Mouse (Mus musculus) adrenal gland (tissue): ENCODE measurements at regions not wholly inside any gene's neighbourhood (a gene's known extent, or its start where the extent isn't known, plus 50 kb on each side); places are given as distances from the start of the nearest gene placed in this dataset.
"Not testable (repeated sequence)": the region's sequence is repeated elsewhere in the genome, so short reads cannot be mapped to it uniquely, and the experiment has no call there.

Experiments
- intact Hi-C: fragments of 180-260 bp; cut with DNase I; formaldehyde crosslinking; loops from one replicate; pipeline ENCODE4 v1.15.1; 2025

DNA sequence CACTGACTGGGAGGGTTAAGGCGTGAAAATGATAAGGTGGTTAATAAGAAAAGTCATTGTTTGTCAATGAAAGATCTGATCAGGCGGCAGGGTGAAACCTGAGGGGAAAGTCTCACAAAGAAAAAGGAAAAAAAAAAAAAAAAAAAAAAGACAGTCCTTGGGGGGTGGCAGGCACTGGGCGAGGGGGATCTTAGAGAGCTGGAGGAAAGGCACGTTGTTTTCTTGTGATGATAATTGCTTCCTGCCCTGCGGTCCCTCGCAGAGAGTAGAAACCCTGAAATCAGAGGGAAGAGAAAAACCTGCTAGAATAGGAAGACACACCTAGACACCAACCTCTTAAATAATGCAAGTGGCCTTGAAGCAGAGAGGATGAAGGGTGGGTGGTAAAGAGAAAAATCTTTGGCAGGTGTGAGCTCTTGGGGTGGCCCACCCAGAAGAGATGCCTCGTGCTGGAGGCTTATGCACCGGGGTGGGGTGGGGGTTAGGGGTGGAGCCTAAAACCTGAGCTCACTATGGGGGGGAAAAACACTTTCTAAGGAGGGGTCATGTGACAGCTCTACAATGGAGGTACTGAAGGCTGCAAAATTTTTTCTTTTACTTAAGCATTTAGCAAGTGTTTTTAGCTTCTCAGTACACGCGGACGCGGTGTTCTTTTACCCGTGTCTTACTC is 294.0 kb upstream of the Arglu1 start:
- intact Hi-C loops = no loop called here

GRCm38 (mm10) chr8:8983133-8983661 is 292.9 kb upstream of the Arglu1 start:
- intact Hi-C loops = no loop called here

DNA sequence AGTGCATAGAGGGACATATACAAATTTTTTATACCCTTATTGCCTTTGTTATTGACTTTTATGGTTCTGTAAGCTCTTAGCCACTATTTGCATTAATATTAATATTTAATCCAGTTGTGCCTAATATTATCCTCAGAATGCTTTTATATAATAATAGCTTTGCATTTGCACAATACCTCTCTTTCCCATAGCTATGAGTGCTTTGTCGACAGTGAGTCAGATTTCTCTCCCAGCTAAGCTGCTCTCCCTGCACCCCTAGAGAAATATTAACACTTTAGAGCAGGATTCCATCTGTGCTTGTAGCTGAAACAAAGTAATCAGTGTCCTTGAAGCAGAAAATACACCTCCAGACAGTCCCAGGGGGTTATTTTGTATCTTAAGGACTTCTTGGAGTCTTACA is 288.6 kb upstream of the Arglu1 start:
- intact Hi-C loops = no loop called here

DNA sequence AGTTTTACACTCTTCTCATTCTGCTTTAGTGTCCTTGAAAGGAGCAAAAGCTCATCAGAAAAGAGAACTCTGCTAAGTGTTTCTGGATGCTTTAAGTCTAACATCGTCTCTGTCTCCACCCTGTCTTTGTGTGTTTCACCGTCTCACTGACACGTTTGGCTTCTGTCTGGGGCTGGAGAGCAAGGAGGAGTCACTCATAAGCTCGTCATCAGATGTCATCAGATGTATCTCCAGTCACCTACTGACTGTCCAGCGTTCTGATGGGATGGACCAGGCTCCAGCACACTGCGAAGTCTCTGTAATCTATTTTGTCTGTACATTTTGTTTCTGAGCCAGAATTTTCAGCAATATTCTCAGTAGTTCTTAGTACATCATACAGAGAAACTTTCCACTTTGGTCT is 283.4 kb upstream of the Arglu1 start:
- intact Hi-C loops = no loop called here

GRCm38 (mm10) chr8:8973334-8973733 is 283.0 kb upstream of the Arglu1 start:
- intact Hi-C loops = no loop called here

GRCm38 (mm10) chr8:8970776-8971175 is 280.5 kb upstream of the Arglu1 start:
- intact Hi-C loops = no loop called here

- intact Hi-C loops = no loop called here
Measured at GRCm38 (mm10) chr8:8970346-8970745, 280.0 kb upstream of the Arglu1 start.

DNA sequence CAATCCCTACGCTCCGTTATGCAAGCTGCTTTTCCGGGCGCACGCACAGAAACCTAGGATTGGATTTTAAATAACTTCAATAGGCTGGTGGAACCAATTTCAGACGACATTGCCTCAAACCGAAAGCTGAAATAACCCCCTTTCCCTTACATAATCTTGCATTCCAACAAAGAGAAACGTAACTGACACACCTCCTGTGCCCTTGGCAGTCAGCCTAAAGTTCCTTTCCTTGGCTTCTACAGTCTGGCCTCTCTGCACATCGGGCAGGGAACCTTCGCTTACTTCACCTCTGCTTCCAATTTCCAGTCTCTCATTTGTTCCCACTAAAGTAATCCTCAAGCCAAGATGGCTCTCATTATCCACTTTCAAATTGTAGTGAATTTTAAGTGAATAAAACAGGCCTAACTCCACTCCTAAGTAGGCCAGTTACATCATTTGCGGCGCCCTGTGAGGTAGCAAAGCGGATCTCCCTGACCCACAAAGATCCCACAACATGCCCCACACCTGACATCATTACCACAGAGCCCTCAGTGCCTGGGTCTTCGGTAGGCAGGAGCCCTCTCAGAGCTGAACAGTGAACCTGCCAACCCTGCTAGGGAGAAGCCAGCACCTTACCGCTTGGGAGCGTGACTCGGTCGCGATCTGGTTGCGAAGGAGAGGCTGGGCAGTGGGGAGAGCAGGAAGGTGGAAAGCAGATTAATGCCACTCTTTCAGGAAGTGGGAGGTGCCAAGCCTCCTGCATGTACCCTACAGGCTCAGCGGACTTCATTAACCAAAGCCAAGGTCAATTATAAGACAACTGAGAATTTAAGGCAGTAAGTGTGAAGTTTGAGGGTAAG is 279.0 kb upstream of the Arglu1 start:
- intact Hi-C loops = no loop called here

DNA sequence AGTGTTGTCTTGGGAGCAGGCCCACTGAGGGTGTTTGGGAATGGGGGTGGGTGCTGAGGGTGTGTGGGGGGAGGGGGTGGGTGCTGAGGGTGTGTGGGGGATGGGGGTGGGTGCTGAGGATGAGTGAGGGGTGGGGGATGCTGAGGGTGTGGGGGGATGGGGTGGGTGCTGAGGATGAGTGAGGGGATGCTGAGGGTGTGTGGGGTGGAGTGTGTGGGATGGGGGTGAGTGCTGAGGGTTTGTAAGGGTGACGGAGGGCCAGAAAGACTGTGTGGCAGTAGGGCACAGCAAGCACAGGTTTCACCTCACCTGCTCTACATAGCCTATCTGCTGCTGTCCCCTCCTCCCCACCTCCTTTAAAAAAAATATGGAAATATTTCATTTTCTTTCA is 276.3 kb upstream of the Arglu1 start:
- intact Hi-C loops = no loop called here

- intact Hi-C loops = no loop called here
Measured at GRCm38 (mm10) chr8:8965983-8966657, 275.8 kb upstream of the Arglu1 start.

DNA sequence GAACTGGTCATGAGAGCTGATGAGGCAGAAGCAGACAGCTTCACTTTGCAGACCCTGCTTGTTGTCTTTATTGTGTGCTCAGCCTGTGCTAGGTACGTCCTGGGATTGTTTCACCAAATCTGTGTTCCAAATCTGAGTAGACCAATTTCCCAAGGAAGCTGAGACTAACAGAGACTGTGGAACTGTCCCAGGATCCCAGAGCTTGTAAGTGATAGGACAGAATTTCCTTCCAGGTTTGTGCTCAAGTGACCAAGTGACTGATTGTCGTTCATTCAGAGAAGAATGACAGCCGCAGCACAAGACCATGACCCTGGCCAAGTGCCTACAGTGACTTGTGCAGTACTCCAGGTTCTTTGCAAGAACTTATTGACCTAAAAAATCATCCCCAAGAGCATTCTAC is 269.9 kb upstream of the Arglu1 start:
- intact Hi-C loops = no loop called here

DNA sequence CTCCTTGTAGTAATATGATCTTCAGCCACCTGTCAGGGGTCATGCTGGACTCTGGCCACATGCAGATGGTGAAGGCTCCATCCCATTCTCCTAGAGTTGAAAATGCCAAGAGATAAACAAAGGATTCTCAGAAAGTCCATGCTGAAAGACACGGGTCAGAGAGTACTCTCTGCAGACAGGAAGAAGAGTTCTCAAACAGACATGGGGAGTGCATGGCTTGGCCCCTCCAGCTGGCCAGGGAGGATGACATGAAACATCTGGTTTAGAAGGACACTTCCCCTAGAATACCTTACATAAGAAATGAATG is 269.4 kb upstream of the Arglu1 start:
- intact Hi-C loops = no loop called here

DNA sequence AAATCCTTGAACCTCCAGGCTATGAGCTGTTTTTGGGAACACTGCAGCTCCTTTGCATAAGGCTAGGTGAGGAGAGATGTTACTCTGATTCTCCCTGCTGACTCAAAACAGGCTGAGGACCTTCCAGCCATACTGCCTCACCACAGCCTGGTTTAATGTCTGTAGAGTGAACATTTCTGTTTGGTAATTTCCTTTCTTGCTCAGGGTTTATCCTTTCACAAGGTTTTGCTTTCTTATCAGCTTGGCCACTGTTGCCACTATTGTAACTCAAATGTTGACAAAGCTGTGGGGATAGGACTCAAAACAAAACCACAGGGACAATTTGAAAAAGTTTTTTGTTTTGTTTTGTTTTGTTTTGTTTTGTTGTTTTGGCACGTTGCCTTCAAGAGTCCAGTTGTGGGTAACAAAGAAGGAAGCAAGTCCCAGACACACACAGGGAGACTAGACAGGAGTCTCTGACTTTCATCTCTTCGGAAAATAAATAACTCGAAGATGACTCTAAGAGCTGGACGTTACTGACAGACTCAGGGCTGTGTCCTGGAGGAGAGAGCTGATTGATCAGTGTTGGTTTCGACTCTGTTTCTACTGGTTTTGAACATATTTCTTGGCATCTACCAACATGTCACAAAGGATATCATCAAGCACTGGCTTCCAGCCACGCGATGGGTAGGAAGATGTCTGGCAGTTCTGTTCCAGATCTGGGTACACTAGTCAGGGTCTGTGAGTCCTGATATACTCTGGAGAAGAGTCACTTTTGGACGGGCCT is 268.9 kb upstream of the Arglu1 start:
- intact Hi-C loops = no loop called here

GRCm38 (mm10) chr8:8958140-8958539 is 267.8 kb upstream of the Arglu1 start:
- intact Hi-C loops = not testable (repeated sequence)

- intact Hi-C loops = no loop called here
Measured at GRCm38 (mm10) chr8:8952212-8952611, 261.9 kb upstream of the Arglu1 start.

- intact Hi-C loops = no loop called here
Measured at GRCm38 (mm10) chr8:8951186-8951585, 260.9 kb upstream of the Arglu1 start.

GRCm38 (mm10) chr8:8947516-8948161 is 257.3 kb upstream of the Arglu1 start:
- intact Hi-C loops = no loop called here

DNA sequence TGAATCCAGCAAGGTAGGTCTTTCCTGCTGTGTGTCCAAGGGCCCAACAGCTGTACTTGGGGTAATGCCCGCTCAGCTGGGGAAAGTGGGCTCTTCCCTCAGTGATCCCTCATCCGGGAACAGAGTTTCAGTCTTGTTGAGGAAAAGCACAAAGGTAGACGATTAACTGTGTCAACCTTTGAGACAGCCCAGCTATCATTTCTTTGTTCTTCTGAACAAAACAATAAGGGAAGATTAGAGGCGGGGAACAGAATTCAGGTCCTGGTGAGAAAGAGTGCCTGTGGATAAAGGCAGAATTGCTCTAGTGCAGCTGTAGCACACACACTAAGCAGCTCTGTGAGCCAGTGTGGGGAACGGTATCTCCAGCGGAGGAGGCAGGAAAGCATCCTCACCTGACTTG is 252.7 kb upstream of the Arglu1 start:
- intact Hi-C loops = no loop called here

GRCm38 (mm10) chr8:8940899-8941298 is 250.6 kb upstream of the Arglu1 start:
- intact Hi-C loops = no loop called here

GRCm38 (mm10) chr8:8938536-8938935 is 248.2 kb upstream of the Arglu1 start:
- intact Hi-C loops = no loop called here

DNA sequence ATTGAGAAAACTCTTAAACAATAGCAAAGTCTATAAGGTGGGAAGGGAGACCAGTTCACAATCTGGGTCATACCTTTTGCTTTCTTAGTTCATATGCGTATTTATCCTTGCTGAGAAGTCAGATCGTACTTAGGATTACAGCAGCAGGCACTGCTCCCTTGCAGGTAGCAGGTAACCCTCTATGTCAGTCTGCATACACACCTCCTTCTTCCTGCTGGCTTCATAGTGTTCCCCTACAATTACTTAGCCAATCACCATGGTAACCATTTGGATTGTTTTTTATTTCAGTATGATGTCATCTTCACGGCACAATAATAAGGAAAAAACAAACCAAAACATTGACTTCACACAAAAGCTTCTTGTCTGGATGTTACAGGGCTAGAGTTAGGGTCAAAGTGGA is 242.1 kb upstream of the Arglu1 start:
- intact Hi-C loops = no loop called here
